ENCODE assay signal across 8 mouse cellular contexts in genomic region chr16:18586906-18587546, GRCm38 (mm10). TPM values are rescaled to one million over a fixed set of nuclear protein-coding genes. Genes with fewer than 3 reads are reported as not detected.
DNase-seq lines count a peak whose midpoint lies in the region; ATAC-seq lines count a peak whose summit lies in the region.
"Had no signal": no experiment of that assay in that cellular context is flagged by ENCODE, and none has a peak within 500 bp of the region (broad histone marks: within the 10 kb centered on the region; RNA-seq: fewer than 3 reads in every experiment).

No protein-coding gene starts in this region.

- H3K9ac ChIP-seq in lung, embryonic 15.5 days = peak overlapping the region; percentile 46
- H3K9ac ChIP-seq in forebrain, embryonic 13.5 days = peak overlapping the region; percentile 37; the same call in 1 of the 2 replicates
- H3K9ac ChIP-seq in limb, embryonic 12.5 days (replicated peaks) = peak overlapping the region; percentile 66
- peak overlapping the region; percentile 26; the same call in 1 of the 2 replicates for H3K9ac ChIP-seq in stomach, embryonic 14.5 days (replicated peaks; ENCODE audit: low read depth, low read length)

- peak overlapping the region; percentile 50 for H3K4me3 ChIP-seq in lung, embryonic 15.5 days
- H3K4me3 ChIP-seq in forebrain, embryonic 13.5 days = peak overlapping the region; percentile 35
- peak overlapping the region; percentile 51 for H3K4me3 ChIP-seq in limb, embryonic 12.5 days (replicated peaks)
- peak overlapping the region; percentile 24 for H3K4me3 ChIP-seq in stomach, embryonic 14.5 days (ENCODE audit: low read depth, low read length)

- peak overlapping the region; percentile 58; the same call in 1 of the 2 replicates for H3K27ac ChIP-seq in lung, embryonic 15.5 days
- H3K27ac ChIP-seq in forebrain, embryonic 13.5 days = no peak overlapping the region
- no peak overlapping the region for H3K27ac ChIP-seq in limb, embryonic 12.5 days
- no peak overlapping the region for H3K27ac ChIP-seq in stomach, embryonic 14.5 days (ENCODE audit: low read length)

- DNase-seq in lung, postnatal 25 days (ENCODE audit: low spot score) = no peak
- no peak for DNase-seq in urinary bladder, postnatal 25 days (ENCODE audit: low spot score)
- no peak for DNase-seq in urinary bladder, postnatal 14 days (ENCODE audit: low spot score)
- DNase-seq: adrenal gland, postnatal 10 days had no signal

- H3K9me3 ChIP-seq in lung, embryonic 15.5 days = no peaks in the 10 kb centered on the region
- no peaks in the 10 kb centered on the region for H3K9me3 ChIP-seq in forebrain, embryonic 13.5 days (replicated peaks)
- H3K9me3 ChIP-seq in limb, embryonic 12.5 days = no peaks in the 10 kb centered on the region
- H3K9me3 ChIP-seq in stomach, embryonic 14.5 days (ENCODE audit: control insufficient read depth, low read depth, low read length) = no peaks in the 10 kb centered on the region

- 4% methylated on average over 18 of the region's 62 CpGs for WGBS in lung, embryonic 15.5 days
- 2% methylated on average over 34 of the region's 62 CpGs for WGBS in forebrain, embryonic 13.5 days
- 1% methylated on average over 33 of the region's 62 CpGs for WGBS in limb, embryonic 12.5 days
- WGBS in stomach, embryonic 14.5 days = 2% methylated on average over 35 of the region's 62 CpGs

- peak overlapping the region; percentile 88 for H3K4me2 ChIP-seq in lung, embryonic 15.5 days
- H3K4me2 ChIP-seq in forebrain, embryonic 13.5 days = peak overlapping the region; percentile 61
- peak overlapping the region; percentile 75 for H3K4me2 ChIP-seq in limb, embryonic 12.5 days
- H3K4me2 ChIP-seq in stomach, embryonic 14.5 days (replicated peaks; ENCODE audit: low read depth, low read length) = peak overlapping the region; percentile 71

- no peaks in the 10 kb centered on the region for H3K36me3 ChIP-seq in lung, embryonic 15.5 days
- no peaks in the 10 kb centered on the region for H3K36me3 ChIP-seq in forebrain, embryonic 13.5 days (ENCODE audit: poor library complexity, severe bottlenecking)
- H3K36me3 ChIP-seq in limb, embryonic 12.5 days = no peaks in the 10 kb centered on the region
- H3K36me3 ChIP-seq in stomach, embryonic 14.5 days (ENCODE audit: control insufficient read depth, insufficient read depth, low read length) = no peaks in the 10 kb centered on the region

- no peak for ATAC-seq in lung, embryonic 15.5 days (ENCODE audit: borderline replicate concordance, extremely low read depth, low FRiP score, low TSS enrichment)
- ATAC-seq in forebrain, embryonic 13.5 days = no peak
- no peak for ATAC-seq in limb, embryonic 12.5 days (ENCODE audit: insufficient number of reproducible peaks, insufficient read depth, low FRiP score, low TSS enrichment, low read depth)
- no peak for ATAC-seq in stomach, embryonic 14.5 days (ENCODE audit: insufficient number of reproducible peaks, insufficient read depth, low FRiP score, low read depth)

- H3K27me3 ChIP-seq in lung, embryonic 15.5 days = peaks cover 100% of the 10 kb centered on the region
- peaks cover 100% of the 10 kb centered on the region for H3K27me3 ChIP-seq in forebrain, embryonic 13.5 days
- peaks cover 98% of the 10 kb centered on the region for H3K27me3 ChIP-seq in limb, embryonic 12.5 days
- H3K27me3 ChIP-seq in stomach, embryonic 14.5 days (ENCODE audit: control insufficient read depth, insufficient read depth, low read length) = peaks cover 81% of the 10 kb centered on the region

- peaks cover 49% of the 10 kb centered on the region for H3K4me1 ChIP-seq in lung, embryonic 15.5 days
- peaks cover 49% of the 10 kb centered on the region for H3K4me1 ChIP-seq in forebrain, embryonic 13.5 days
- peaks cover 55% of the 10 kb centered on the region for H3K4me1 ChIP-seq in limb, embryonic 12.5 days (replicated peaks)
- peaks cover 23% of the 10 kb centered on the region; the same call in 1 of the 2 replicates for H3K4me1 ChIP-seq in stomach, embryonic 14.5 days (ENCODE audit: control insufficient read depth, insufficient read depth, low read length)

RNA-seq across cellular contexts. Expression of gene Tbx1, which starts 3.4 kb away (rescaled TPM):
- polyA plus RNA-seq in lung, embryonic 15.5 days (2015; fragmentation: Nextera tagmentation; extraction: Ambion mirVana) = 10.9 and 13.1 TPM in 2 replicates
- 0.39 and 0.56 TPM in 2 replicates for polyA plus RNA-seq in forebrain, embryonic 13.5 days (2015; fragmentation: Nextera tagmentation; extraction: Ambion mirVana)
- polyA plus RNA-seq in limb, embryonic 12.5 days (2016; fragmentation: Nextera tagmentation; extraction: Ambion mirVana) = 9.4 and 11.2 TPM in 2 replicates
- polyA plus RNA-seq in stomach, embryonic 14.5 days (2014; fragmentation: Nextera tagmentation; extraction: Ambion mirVana) = 0.53 and 1.1 TPM in 2 replicates

RNA-seq across cellular contexts. Expression of gene Gp1bb, which starts 35.2 kb away (rescaled TPM):
- 2.8 and 4.3 TPM in 2 replicates for polyA plus RNA-seq in lung, embryonic 15.5 days (2015; fragmentation: Nextera tagmentation; extraction: Ambion mirVana)
- 5.1 and 6.0 TPM in 2 replicates for polyA plus RNA-seq in forebrain, embryonic 13.5 days (2015; fragmentation: Nextera tagmentation; extraction: Ambion mirVana)
- polyA plus RNA-seq in limb, embryonic 12.5 days (2016; fragmentation: Nextera tagmentation; extraction: Ambion mirVana) = 3.9 and 4.3 TPM in 2 replicates
- polyA plus RNA-seq in stomach, embryonic 14.5 days (2014; fragmentation: Nextera tagmentation; extraction: Ambion mirVana) = 1.1 and 1.5 TPM in 2 replicates

RNA-seq across cellular contexts. Expression of gene Gm49601, which starts 39.2 kb away (rescaled TPM):
- 3.2 and 4.0 TPM in 2 replicates for polyA plus RNA-seq in lung, embryonic 15.5 days (2015; fragmentation: Nextera tagmentation; extraction: Ambion mirVana)
- polyA plus RNA-seq in forebrain, embryonic 13.5 days (2015; fragmentation: Nextera tagmentation; extraction: Ambion mirVana) = 10.0 and 18.2 TPM in 2 replicates
- polyA plus RNA-seq in limb, embryonic 12.5 days (2016; fragmentation: Nextera tagmentation; extraction: Ambion mirVana) = 5.2 and 6.8 TPM in 2 replicates
- polyA plus RNA-seq in stomach, embryonic 14.5 days (2014; fragmentation: Nextera tagmentation; extraction: Ambion mirVana) = 0.67 and 1.3 TPM in 2 replicates

RNA-seq across cellular contexts. Expression of gene Sept5, which starts 42.7 kb away (rescaled TPM):
- 20.2 and 20.9 TPM in 2 replicates for polyA plus RNA-seq in lung, embryonic 15.5 days (2015; fragmentation: Nextera tagmentation; extraction: Ambion mirVana)
- 115 and 120 TPM in 2 replicates for polyA plus RNA-seq in forebrain, embryonic 13.5 days (2015; fragmentation: Nextera tagmentation; extraction: Ambion mirVana)
- 31.7 and 34.2 TPM in 2 replicates for polyA plus RNA-seq in limb, embryonic 12.5 days (2016; fragmentation: Nextera tagmentation; extraction: Ambion mirVana)
- 17.1 and 18.9 TPM in 2 replicates for polyA plus RNA-seq in stomach, embryonic 14.5 days (2014; fragmentation: Nextera tagmentation; extraction: Ambion mirVana)
